Mouse (Mus musculus): ENCODE data around the gene Ccdc33. TPM values are rescaled to one million over a fixed set of nuclear protein-coding genes. Genes with fewer than 3 reads are reported as not detected.

Gene Ccdc33
- total and polyA plus RNA-seq, 3 experiments: 0.21 to 0.84 (median 0.34) TPM

DNA sequence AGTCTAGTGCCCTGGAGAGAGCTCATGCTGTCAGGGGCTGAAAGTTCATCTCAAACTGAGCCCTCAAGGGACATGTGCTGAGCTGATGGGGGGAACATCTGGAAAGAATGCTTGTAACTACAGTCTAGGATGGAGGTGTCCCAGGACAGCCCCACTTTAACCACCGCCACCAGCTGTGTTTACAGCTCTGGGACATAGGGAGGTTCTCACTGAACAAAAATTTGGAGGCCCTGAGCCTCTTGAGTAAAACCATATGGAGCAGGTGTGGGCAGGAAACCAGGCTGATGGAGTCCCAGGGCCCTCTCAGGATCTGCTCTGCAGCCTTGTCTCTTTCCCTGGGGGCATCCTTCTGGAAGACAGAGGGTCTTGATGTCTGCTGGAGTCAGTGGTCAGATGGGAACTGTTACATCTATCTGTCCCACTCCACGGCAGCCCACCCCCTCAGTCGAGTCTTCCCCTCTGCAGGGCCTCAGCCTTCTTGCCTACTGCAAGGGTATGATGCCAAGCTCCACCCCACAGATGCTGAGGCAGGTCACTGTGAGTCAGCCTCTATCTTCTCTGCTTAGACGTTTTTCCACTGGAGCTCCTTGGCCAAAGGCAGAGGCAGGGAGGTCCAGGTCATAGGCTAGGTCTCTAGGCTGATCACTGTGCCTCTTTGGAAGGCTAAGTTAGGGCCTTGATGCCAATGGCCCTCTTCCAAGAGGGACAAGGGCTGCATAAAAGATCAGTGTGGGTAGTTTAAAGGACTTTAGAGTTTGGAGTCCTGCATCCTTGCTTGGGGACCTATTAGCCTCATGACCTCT lies 26.8 kb downstream of the Ccdc33 start:
- DNase-seq: peak; percentile 69

DNA sequence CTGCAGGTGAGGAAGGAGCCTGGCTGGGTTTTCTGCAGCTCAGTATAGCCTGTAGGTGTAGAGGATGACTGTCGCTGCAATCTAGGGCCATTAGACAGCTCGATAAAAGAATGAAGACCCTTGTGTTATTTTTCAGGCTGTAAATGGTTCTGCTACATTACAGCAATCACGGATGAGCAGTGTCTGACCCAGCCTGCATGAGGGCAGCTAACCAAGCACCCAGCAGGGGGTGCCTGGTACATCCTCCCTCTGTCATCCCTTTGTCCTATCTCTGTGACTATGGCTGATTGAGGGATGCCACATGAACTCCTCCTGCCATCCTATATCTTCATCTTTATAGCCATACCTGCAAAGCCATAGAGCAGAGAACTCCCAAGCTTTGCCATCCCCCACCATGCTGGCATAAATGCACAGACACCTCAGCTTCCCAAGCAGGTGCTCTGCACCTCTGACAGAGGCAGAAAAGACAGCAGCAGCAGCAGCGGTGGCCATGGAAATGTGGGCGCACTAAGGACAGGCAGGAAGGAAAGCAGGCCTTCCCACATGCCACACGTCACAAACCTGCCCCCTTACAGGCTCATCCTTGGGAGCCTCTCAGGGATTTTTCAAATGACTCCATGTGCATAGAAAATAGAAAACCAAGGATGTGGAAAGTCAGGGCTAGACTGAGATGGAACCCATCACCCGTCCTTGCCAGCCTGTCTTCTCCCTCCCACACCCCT lies 31.2 kb downstream of the Ccdc33 start:
- no peak for DNase-seq

DNA sequence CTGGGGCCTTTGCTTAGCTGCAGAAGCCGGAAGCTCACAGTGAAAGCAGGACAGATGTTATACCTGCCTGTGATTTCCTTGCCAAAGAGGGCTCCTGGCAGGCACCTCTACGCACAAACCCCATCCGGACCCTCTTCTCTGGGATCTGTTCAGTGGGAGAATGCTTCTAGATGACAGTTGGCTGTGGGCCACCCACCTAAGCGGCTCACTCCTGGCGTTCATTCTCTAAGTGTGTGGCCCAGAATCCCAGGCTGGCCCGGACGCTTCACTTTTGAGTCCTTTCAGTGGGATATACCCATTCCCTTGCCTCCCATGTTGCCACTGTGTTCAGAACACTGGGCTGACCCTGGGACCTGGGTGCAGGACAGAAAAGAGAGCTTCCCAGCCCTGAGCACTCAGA lies 31.8 kb downstream of the Ccdc33 start:
- DNase-seq: no peak

DNA sequence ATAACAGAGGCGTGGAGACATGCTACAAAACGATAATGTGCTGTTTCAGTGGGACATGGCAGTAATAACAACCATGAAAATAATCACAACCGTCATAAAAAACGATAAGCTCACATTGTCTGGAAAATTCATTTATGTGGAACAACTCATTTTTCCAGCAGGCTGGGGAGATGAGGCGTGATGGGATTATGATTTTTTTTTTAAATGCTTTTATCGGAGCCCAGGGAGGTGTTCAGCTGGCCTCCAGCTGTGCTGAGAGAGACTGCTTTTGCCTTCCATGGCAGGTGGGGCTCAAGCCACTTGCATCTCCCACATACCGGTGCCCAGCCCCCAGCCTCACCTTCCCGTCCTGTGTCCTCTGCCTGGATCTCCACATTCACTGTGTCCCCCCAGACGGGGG lies 32.4 kb downstream of the Ccdc33 start:
- DNase-seq: no peak

DNA sequence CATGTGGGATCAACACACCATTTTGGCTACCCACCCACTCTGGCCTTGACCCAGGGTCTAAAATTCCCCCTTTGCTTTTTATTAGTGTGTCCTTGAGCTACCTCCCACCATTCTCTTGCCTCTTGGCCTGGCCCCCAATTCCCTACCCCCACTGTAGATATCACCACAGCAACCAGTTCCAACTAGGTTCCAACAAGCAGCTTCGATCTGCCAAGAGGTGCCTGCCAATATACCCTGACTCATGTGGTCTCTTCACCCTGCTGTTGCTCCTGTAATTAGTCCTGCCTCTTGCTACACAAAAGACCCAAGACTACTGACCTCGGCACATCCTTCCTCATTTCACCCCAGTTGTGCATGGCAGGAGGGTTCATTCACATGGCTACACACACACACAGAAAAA lies 33.5 kb downstream of the Ccdc33 start:
- no peak for DNase-seq

DNA sequence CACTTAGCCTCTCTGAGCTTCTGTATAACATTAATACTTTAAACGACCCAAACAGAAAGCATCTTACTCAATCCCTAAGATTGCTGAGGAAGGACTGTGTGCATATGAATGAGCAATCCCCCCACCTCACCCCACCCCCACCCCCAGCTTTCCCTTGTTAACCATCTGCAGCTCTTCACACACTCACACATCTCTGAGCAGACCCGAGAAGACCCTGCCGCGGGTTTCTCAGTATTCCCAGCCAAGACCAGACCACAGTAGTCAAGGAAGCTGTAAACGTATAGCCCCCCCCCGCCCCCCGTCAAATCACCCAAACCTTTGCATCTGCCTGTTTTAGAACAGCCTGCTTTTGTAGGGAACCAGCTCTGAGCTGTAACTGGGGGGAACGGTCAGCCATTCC lies 34.0 kb downstream of the Ccdc33 start:
- no peak for DNase-seq

DNA sequence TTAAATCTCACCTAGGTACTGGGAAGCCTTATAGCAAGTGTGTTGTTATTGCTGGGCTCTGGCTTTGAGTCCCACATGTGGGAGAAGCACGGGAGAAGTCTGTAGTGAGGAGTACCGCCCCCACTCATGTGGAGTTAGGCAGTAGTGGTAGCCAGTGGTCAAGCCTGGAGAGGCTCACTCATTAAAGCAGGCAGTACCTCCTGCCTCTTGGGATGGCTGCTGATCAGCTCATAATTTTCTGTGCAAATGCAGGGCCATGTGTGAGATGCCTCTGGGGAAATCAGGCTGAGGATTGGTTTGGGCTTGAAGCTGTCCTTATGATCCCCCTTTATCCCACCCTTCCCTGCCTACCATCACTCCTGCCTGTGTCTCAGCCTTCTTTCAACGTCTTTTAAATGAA lies 44.1 kb downstream of the Ccdc33 start:
- DNase-seq: no peak

DNA sequence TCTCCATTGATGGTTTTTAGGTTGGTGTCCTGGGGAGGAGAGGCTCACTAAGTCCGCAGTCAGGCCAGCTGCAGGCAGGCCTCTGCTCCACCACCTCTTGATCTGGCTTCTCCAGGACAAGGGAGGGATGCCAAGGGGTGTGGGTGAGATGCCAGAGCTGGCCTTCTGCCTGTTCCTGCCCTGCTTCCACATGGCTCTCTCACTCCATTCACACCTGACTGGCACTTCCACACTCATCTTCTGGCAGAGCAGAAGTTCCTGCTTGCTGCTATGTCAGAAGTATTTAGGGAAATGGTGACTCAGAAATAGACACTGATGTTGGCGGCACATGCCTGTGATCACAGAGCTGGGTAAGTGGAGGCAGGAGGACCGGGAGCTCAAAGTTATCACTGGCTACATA lies 51.1 kb downstream of the Ccdc33 start:
- no peak for DNase-seq

DNA sequence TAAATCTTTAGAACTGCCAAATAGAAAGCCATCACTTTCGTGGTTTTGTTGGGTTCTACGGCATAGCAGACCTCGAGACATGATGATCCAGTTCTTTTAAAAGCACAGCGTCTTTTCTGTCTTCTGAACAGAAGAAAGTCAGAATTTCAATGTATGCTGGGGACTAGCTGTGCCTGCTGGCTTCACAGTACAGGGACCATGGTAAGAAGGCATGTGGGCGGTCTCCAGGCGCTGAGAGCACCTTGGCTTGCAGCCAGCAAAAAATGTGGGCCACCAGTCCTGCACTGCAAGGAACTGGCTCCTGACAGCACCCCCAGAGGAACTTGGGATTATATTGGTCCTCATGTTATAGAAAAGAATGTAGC lies 51.9 kb downstream of the Ccdc33 start:
- DNase-seq: no peak

DNA sequence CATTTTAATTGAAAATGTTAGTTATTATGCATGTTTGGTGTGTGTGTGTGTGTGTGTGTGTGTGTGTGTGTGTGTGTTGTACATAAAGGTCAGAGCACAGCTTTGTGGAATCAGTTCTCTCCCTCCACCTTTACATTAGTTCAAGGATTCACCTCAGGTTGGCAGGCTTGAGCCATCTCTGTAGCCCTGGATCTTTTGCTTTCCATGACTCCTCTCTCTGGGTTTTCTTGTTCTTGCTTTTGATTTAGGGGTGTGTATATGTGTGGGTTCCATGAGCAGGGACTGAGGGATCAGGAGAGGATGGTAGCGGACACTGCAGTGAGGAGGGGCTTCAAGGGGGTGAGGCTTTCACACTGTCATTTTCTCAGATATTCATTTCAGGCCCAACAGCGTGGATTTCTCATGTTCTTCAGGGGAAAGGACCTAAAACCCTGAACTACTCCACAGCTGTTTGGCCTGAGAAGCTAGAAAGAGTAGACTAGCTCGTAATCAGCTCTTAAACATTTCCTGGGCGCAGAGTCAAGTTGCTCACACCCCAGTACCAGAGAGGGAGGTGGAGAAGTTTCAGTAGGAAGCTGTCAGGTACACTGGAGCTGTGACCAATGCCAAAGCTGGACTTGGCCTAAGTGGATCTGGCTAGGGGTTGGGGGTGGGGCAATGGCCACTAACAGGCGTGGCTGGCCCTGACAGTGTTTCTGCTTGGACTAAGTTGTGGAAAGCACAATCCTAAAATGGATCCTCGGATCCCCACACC lies 52.5 kb downstream of the Ccdc33 start:
- DNase-seq: no peak

DNA sequence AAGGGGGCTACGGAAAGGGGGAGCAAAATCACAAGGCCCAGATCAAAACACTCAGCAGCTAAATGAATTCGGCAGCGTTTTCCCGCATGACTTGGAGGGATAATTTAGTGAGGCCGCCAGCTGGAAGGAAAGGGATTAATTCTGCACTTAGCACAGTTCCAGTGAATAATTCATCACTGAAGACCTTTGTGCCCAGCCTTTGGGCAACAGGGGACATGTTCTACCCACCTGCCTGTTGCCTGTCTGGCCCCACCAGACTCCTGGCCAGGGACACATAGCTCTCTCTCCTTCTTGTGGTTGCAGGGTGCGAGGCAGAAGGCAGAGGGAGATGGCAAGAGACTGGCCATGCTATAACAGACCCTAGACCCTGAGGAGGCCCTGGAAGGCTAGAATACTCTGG lies 53.1 kb downstream of the Ccdc33 start:
- no peak for DNase-seq

DNA sequence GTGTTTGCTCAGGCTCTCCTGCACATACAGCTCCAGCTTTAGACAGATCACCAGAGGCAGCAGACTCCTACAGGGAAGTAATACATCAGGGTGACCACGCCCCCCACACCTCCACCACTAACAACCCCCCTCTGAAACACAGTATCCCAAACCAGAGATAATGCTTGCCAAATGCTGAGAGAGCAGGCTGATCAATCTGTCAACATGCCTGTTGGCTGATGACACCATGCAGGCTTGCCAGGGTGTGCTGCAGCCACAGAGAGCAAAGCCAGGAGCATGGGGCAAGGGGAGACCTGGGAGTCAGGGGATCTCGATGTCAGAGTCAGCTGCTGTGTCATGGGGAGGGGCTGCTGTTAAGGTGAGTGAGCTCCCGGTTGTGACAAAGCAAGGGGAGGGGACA lies 55.1 kb downstream of the Ccdc33 start, which contains the start of gene Stra6:
Stra6 (plus strand) TSS at position 258 of the 400 bp plus-strand sequence.
- DNase-seq: no peak

DNA sequence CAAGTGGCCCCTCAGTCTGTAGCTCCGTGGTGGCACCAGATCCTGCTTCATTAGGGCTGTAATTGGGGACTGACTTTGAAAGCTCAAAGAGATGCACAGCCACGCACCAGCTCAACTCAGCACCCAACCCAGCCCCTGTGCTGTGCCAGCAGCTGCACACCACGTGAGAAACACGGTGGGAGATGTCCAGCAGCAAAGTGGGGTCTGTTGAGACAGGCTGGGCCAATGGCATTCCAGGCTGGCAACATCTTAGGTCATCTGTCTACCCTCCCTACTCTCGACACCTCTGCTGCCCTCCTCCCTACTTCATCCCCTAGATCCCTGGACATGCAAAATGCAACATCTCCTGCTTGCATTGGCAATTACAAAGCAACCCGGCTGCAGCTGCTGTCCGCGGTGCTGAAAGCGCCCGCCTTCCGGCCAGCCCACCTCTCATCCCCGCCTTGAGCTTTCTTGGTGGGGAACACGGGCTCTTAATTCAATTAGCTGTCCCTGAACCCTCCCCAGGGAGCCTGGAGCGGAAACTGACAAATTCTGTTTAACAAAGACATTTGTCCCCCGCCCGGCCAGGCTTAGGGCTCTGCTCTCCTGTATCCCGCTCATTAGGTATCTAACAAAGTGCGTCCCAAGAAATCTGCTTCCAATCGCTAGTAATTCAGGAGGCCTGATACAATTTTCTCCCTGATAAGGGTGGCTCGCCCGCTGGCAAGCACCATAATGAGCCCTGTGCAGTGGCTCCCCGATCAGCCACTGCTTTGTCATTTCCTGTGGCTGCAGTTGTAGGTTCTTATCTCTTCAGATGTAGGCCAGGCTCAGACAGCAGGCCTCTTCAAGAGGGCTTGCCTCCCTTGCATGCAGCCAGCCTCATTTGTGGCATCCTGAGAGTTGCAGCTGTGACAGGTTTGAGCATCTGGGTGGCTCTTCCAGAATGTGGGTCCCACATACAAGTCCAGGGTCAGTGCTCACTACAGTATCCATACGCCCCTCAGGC lies 57.7 kb downstream of the Ccdc33 start:
- DNase-seq: peak; percentile 41

DNA sequence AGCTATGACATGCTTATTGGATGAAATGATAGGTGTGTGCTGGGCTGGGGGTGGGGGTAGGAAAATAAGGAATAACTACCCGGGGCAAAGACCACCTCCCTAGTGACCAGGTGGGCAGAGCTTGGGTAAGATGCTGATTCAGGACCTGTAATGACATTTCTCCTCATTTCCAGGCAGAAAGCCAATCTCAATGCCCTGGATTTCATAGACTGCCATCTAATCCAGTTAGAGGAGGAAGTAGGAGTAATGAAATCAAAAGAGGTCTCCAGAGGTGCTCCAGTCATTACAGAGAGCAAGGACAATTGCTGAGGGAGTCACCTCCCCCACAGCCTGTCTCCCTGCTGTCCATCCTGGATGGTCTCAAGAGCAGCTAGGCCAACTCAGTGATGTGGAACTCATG lies 58.7 kb downstream of the Ccdc33 start:
- no peak for DNase-seq

DNA sequence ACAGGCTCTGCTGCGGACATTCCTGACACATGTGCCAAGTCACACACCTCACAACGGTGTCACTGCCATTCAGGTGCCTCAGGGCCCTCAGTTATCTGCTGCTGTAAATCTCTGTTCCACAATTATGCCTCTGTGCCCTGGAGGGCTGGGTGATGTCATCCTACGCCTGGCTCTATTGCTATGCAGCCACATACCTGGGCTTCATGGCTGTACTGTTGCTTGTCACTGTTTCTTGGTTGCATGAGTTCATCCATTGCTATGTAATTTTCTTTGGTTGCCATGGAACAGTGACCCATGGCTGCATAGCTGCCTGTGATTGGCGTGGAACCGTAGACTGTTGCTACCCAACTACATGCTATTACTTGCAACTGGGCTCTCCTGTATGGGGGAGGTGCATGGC lies 63.0 kb downstream of the Ccdc33 start:
- no peak for DNase-seq

DNA sequence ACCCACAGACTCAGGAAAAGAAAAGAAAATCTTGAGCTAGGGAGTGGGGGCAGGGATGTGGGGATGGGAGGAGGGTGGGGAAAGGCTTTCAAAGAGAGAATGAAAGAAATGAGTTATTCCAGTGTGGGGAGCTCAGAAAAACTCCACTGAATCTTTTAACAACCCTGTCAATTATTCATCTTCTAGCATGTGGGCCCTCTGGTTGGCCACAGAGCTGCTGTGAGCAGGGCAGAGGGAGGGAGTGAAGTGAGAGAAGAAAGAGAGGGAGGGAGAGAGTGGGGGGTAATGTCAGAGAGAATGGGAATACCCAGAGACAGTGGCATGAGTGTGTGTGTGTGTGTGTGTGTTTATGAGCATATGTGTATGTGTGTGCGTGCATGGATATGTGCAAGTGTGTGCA lies 64.6 kb downstream of the Ccdc33 start:
- no peak for DNase-seq

DNA sequence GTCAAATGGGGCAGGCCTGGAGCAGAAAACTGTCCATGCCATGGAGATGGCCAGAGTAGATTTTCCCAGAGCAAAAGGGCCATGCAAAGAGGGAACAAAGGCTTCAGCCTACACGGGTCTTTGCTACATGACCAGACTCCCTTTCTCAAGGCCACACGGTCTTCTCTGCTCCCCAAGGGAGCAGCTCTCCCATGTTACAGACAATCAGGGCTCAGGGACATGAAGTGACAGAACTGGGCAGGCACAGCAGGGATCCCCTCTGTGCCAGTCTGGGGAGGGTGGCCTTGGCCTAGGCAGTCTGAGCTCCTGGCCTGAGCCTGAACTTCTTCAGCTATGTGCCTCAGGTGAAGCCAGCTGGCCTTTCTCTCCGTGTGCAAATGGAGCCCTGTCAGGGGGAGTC lies 65.1 kb downstream of the Ccdc33 start:
- no peak for DNase-seq

DNA sequence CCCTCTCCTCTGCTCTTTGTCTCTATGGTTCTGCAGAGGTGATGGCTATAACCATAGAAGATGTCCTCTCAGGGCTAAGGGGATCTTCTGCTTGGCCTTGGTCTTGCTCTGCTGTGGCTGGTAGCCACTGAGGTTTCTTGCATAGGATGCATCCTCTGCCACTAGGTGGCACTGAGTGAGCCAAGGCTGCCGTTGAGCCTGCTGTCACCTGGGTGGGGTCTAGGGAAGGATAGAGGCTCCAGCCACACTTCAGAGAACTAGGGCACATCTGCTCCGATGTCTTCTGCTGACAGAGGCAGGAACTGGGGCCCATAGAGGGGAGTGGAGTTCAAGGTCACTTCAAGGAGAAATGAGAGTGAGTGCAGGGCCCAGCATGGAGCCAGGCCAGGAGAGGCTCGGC lies 65.5 kb downstream of the Ccdc33 start:
- peak; percentile 48 for DNase-seq

DNA sequence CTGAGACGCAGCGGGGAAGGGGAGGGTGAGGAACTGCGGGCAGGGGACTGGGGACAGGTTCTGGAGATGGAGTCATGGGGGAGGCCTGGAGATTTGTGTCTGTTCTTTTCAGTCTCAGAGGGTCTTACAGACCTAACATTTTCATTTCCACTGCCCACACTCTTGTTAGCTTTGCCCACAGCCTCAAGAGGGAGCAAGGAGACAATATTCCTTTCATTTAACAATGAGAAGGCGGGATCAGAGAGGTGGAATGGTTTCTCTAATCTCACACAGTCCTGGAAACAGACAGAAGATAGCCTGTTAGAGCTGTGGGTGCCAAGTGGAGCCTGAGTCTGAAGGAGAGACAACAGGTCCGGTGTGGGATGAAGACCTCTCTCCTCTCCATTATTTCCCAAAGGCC lies 66.7 kb downstream of the Ccdc33 start:
- no peak for DNase-seq

DNA sequence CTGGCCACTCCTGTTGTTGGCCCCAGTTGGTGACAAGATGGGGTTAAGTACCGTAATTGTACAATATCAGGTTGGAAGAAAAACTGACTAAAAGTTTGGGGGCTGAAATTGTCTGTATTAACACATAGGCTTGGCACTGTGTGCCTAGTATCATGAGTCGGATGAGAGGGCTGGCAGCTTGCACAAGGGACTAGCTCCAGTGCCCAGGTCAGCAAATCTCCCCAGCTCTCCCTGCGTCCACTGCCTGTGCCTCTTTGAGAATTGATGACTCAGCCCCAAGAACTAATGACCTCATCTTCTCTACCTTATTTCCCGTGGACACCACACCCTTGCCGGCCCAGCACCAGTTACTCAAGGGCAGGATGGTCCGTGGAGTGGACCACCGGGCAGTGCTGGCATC lies 68.8 kb downstream of the Ccdc33 start:
- no peak for DNase-seq

DNA sequence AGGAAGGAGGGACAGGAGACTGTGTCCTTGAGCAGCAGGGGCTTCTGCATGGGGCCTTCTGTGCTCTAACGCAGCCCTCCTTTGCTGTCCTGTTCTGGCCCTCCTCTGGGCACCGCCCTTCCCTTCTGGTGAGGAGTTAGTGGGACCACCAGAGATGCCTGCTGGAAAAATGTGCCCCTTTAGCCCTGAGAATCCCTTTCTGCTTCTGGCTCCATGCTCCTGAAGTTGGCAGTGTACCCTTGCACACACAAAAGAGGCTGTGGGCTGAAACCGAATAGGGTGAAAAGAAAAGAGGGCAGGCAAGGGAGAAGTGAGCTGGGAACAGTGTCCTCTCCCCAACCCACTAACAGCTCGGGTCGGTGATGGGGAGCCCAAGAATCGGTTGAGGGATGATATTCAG lies 69.4 kb downstream of the Ccdc33 start:
- DNase-seq: no peak

DNA sequence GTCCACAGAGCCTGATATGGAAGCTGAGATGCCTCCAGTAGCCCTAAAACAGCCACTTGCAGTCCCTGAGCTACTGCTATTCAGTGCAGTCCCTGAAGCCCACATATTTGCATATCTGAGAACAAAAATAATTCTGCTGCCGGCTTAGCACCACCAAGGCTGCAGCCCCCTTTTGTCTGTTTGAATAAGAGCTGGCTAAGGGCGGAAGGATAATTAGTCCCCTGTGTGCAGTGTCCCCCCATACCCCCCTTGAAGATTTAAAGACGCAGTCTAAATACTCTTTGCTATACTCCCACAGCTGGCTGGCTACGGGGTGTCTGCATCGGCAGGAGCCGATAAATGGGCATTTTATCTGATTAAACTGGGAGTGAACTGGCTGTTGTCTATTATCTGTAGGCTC lies 70.0 kb downstream of the Ccdc33 start:
- DNase-seq: no peak
